Mouse (Mus musculus) lung, postnatal 0 days (tissue): ENCODE results near the gene Prkag2.

ENCODE experiments used
- CTCF ChIP-seq: IDR thresholded peaks from 2 replicates; pipeline ENCODE4 v1.5.1; 2016; ENCODE audit warnings: antibody characterized with exemption, mild to moderate bottlenecking
- EP300 ChIP-seq: IDR thresholded peaks from 2 replicates; pipeline ENCODE4 v1.6.1; 2016; ENCODE audit warnings: antibody characterized with exemption, mild to moderate bottlenecking, control low read depth

DNA sequence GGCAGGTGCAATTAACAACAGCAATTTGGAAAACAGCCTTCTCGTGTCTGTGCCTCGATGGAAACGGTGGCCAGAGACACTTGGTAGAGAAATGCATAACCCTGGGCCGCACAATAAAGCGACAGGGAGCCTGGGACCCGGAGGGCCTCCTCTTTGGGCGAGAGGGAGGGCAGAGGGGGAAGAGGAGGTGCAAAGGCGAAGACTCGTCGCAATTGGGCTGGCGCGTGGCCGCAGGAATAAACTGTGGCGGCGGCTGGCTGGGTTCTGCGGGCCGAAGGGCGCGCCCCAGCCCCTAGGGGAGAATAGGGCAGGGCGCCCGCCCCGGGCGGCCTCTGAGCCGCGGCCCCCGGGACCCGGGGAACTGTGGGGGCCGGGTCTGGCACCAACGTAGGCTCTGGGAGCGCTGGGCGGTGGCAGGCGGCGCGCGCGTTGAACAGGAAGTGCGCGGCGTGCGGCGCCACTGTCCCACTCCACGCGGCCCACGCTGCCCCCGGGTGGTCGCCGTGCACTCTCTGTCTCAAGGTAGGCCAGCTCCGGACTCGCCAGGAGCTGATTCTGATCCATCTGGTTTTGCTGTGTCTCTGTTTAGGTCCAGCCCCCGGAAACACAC, at the start of gene Prkag2:
- TF ChIP-seq EP300 (no peak), CTCF (no peak)
